ENCODE assay signal across 16 mouse cellular contexts in the genomic region with DNA sequence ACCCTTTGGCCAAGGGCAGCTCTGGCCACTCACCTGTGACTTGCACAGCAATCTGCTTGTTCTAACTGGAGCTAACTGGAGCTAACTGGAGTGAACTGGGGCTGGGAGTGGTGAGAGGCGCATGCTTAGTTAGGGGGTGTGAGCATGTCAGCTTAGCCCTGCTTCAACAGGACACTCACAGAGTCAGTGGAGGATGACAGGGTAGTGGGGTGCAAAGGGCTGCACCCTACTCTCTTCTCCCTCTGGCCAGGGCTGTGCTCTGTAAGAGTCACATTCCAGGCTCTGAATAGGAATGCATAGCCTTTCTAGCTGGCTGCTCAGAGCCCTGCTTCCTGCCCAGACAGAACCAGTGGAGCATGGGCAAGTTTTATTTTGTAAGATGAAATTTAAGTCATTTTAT.
A peak's percentile ranks its signal among the peaks of the same experiment; 100 is the strongest.
DNase-seq lines count a peak whose midpoint lies in the region; ATAC-seq lines count a peak whose summit lies in the region.
"Had no signal": no experiment of that assay in that cellular context is flagged by ENCODE, and none has a peak within 500 bp of the region (broad histone marks: within the 10 kb centered on the region; RNA-seq: fewer than 3 reads in every experiment).

No protein-coding gene starts in this region.

- peaks cover 14% of the 10 kb centered on the region; the same call in 1 of the 2 replicates for H3K36me3 ChIP-seq in embryonic facial prominence, embryonic 10.5 days (replicated peaks)
- H3K36me3 ChIP-seq in kidney, embryonic 14.5 days (ENCODE audit: control insufficient read depth, insufficient read depth, low read length) = no peaks in the 10 kb centered on the region
- H3K36me3 ChIP-seq in limb, embryonic 13.5 days = peaks cover 17% of the 10 kb centered on the region

- H3K4me3 ChIP-seq in embryonic facial prominence, embryonic 10.5 days = no peak overlapping the region
- no peak overlapping the region for H3K4me3 ChIP-seq in kidney, embryonic 14.5 days (ENCODE audit: low read length)
- no peak overlapping the region for H3K4me3 ChIP-seq in limb, embryonic 13.5 days
- H3K4me3 ChIP-seq: forebrain, embryonic 13.5 days had no signal

- no peak overlapping the region for H3K9ac ChIP-seq in kidney, embryonic 14.5 days (ENCODE audit: low read depth, low read length)
- no peak overlapping the region; the same call in 1 of the 2 replicates for H3K9ac ChIP-seq in limb, embryonic 13.5 days
- H3K9ac ChIP-seq: forebrain, embryonic 13.5 days; hindbrain, embryonic 14.5 days had no signal

- peak overlapping the region; percentile 51 for H3K27ac ChIP-seq in embryonic facial prominence, embryonic 10.5 days (replicated peaks)
- peak overlapping the region; percentile 81 for H3K27ac ChIP-seq in kidney, embryonic 14.5 days (ENCODE audit: low read depth, low read length)
- peak overlapping the region; percentile 67; the same call in 1 of the 2 replicates for H3K27ac ChIP-seq in limb, embryonic 13.5 days
- H3K27ac ChIP-seq: forebrain, embryonic 13.5 days; hindbrain, embryonic 14.5 days had no signal

- no peak overlapping the region for H3K4me2 ChIP-seq in kidney, embryonic 14.5 days (replicated peaks; ENCODE audit: low read depth, low read length)
- H3K4me2 ChIP-seq in limb, embryonic 13.5 days (replicated peaks) = 0 out of 2 replicates have a peak overlapping the region, but pooled peaks have one; percentile 11
- H3K4me2 ChIP-seq: forebrain, embryonic 13.5 days; hindbrain, embryonic 14.5 days had no signal

- 96% methylated on average over 1 of the region's 1 CpGs for WGBS in embryonic facial prominence, embryonic 10.5 days
- WGBS in kidney, embryonic 14.5 days = 50% methylated on average over 1 of the region's 1 CpGs
- 94% methylated on average over 1 of the region's 1 CpGs for WGBS in limb, embryonic 13.5 days

- H3K9me3 ChIP-seq in embryonic facial prominence, embryonic 10.5 days = no peaks in the 10 kb centered on the region
- H3K9me3 ChIP-seq in kidney, embryonic 14.5 days (ENCODE audit: control insufficient read depth, low read length) = peaks cover 4% of the 10 kb centered on the region; the same call in 1 of the 2 replicates
- peaks cover 8% of the 10 kb centered on the region for H3K9me3 ChIP-seq in limb, embryonic 13.5 days

- no peaks in the 10 kb centered on the region for H3K27me3 ChIP-seq in embryonic facial prominence, embryonic 10.5 days (replicated peaks; ENCODE audit: low read depth, poor library complexity, severe bottlenecking)
- H3K27me3 ChIP-seq in kidney, embryonic 14.5 days (ENCODE audit: control insufficient read depth, insufficient read depth, low read length) = no peaks in the 10 kb centered on the region
- no peaks in the 10 kb centered on the region for H3K27me3 ChIP-seq in limb, embryonic 13.5 days
- H3K27me3 ChIP-seq: forebrain, embryonic 13.5 days had no signal

- peak; percentile 83 for ATAC-seq in kidney, embryonic 14.5 days (ENCODE audit: low FRiP score, low TSS enrichment)
- ATAC-seq in limb, embryonic 13.5 days (ENCODE audit: low FRiP score, low read depth) = no peak
- ATAC-seq: CD4-positive, CD25-positive, alpha-beta regulatory T cell, adult 4 months; forebrain, embryonic 13.5 days had no signal

- peaks cover 9% of the 10 kb centered on the region for H3K4me1 ChIP-seq in embryonic facial prominence, embryonic 10.5 days
- peaks cover 16% of the 10 kb centered on the region for H3K4me1 ChIP-seq in kidney, embryonic 14.5 days (ENCODE audit: control insufficient read depth, insufficient read depth, low read length)
- peaks cover 72% of the 10 kb centered on the region for H3K4me1 ChIP-seq in limb, embryonic 13.5 days

- peak; percentile 40 for DNase-seq in Muller cell, postnatal 12 days (ENCODE audit: inconsistent ontology term)
- no peak for DNase-seq in embryonic facial prominence, embryonic 10.5 days (ENCODE audit: low spot score)
- DNase-seq in embryo, embryonic 10 days (ENCODE audit: low spot score) = no peak
- no peak for DNase-seq in layer of hippocampus, adult 9-11 months
- DNase-seq in adrenal gland, postnatal 14 days = no peak
- DNase-seq: adrenal gland, postnatal 25 days; embryo, embryonic 11 days; gastrocnemius, postnatal 14 days; left cerebral cortex, postnatal 4 days; lung, adult 18-20 months; thymus, postnatal 25 days had no signal
